Mouse (Mus musculus): ENCODE results near the gene Ntn5. TPM values are rescaled to one million over a fixed set of nuclear protein-coding genes. Genes with fewer than 3 reads are reported as not detected.

Ntn5 gene
- total RNA-seq (2021) (under 1 TPM; 0.18 to 0.26 TPM), polyA plus RNA-seq (2012; rRNA removed) (0.47 TPM in 1 of 2 replicates, not detected in the other)
- long read RNA-seq = 0 reads

GRCm38 (mm10) chr7:45683396-45684050, at the start of gene Ntn5:
TSS of gene Ntn5 (plus strand) at chr7:45684022.
- Histone ChIP-seq H3K36me3 (ENCODE audit: control insufficient read depth, insufficient read depth, low read length) (no peaks in the 10 kb centered on the region), H3K4me1 (ENCODE audit: control insufficient read depth, insufficient read depth, low read length) (peaks cover 19% of the 10 kb centered on the region), H3K27ac (no peak within 1 kb of the TSS), H3K4me3 (no peak within 1 kb of the TSS), H3K9ac (ENCODE audit: low read depth, low read length) (no peak within 1 kb of the TSS), H3K27me3 (ENCODE audit: control insufficient read depth, insufficient read depth, low read length) (no peaks in the 10 kb centered on the region), H3K79me2 (replicated peaks; ENCODE audit: control insufficient read depth, insufficient read depth, low read length) (no peaks in the 10 kb centered on the region)
- 86% methylated on average over 7 of the region's 7 CpGs for WGBS
- no peak for TF ChIP-seq POLR2A (IDR thresholded peaks at IDR 0.05; ENCODE audit: insufficient read depth, low read depth, low read length)
- no peak for TF ChIP-seq EP300 (IDR thresholded peaks at IDR 0.05; ENCODE audit: insufficient read depth, low read depth, low read length)
- no peak for TF ChIP-seq CTCF (IDR thresholded peaks at IDR 0.05)
- intact Hi-C loops (cut with DNase I) = loop anchor here (2.0 to 10.0 kb wide), 3 partner anchors 41 to 129 kb away; partner anchors contain the start of gene Hsd17b14
- DNase-seq = no peak

- Histone ChIP-seq H3K27ac (peak overlapping the region; percentile 55), H3K27me3 (ENCODE audit: control insufficient read depth, insufficient read depth, low read length) (no peaks in the 10 kb centered on the region), H3K9ac (ENCODE audit: low read depth, low read length) (no peak overlapping the region), H3K4me1 (ENCODE audit: control insufficient read depth, insufficient read depth, low read length) (peaks cover 15% of the 10 kb centered on the region), H3K36me3 (ENCODE audit: control insufficient read depth, insufficient read depth, low read length) (peaks cover 22% of the 10 kb centered on the region), H3K4me3 (no peak overlapping the region), H3K79me2 (replicated peaks; ENCODE audit: control insufficient read depth, insufficient read depth, low read length) (no peaks in the 10 kb centered on the region)
- TF ChIP-seq EP300 (IDR thresholded peaks at IDR 0.05; ENCODE audit: insufficient read depth, low read depth, low read length) = no peak
- TF ChIP-seq POLR2A (IDR thresholded peaks at IDR 0.05; ENCODE audit: insufficient read depth, low read depth, low read length) = peak; percentile 58; the same call in 1 of the 2 replicates
- DNase-seq = peak; percentile 33 to 45
- 50% methylated on average over 11 of the region's 11 CpGs for WGBS
- intact Hi-C loops (cut with DNase I) = no loop called here
Measured at GRCm38 (mm10) chr7:45634946-45635681, 48.7 kb upstream of the Ntn5 start.

- Histone ChIP-seq H3K27ac (peak overlapping the region; percentile 55), H3K27me3 (ENCODE audit: control insufficient read depth, insufficient read depth, low read length) (no peaks in the 10 kb centered on the region), H3K4me1 (ENCODE audit: control insufficient read depth, insufficient read depth, low read length) (peaks cover 20% of the 10 kb centered on the region), H3K36me3 (ENCODE audit: control insufficient read depth, insufficient read depth, low read length) (peaks cover 19% of the 10 kb centered on the region), H3K79me2 (replicated peaks; ENCODE audit: control insufficient read depth, insufficient read depth, low read length) (no peaks in the 10 kb centered on the region), H3K9ac (ENCODE audit: low read depth, low read length) (no peak overlapping the region), H3K4me3 (no peak overlapping the region; the same call in 1 of the 2 replicates)
- TF ChIP-seq EP300 (IDR thresholded peaks at IDR 0.05; ENCODE audit: insufficient read depth, low read depth, low read length) = 0 out of 2 replicates have a peak, but pooled peaks have one; percentile 11
- TF ChIP-seq CTCF (IDR thresholded peaks at IDR 0.05) = no peak
- TF ChIP-seq POLR2A (IDR thresholded peaks at IDR 0.05; ENCODE audit: insufficient read depth, low read depth, low read length) = no peak
- 38% methylated on average over 15 of the region's 15 CpGs for WGBS
- intact Hi-C loops (cut with DNase I) = no loop called here
- peak; percentile 54 to 60 for DNase-seq
Measured at GRCm38 (mm10) chr7:45635711-45636688, 47.8 kb upstream of the Ntn5 start.

- Histone ChIP-seq H3K4me1 (ENCODE audit: control insufficient read depth, insufficient read depth, low read length) (peaks cover 27% of the 10 kb centered on the region), H3K27ac (no peak overlapping the region), H3K4me3 (no peak overlapping the region), H3K36me3 (ENCODE audit: control insufficient read depth, insufficient read depth, low read length) (peaks cover 16% of the 10 kb centered on the region), H3K9ac (ENCODE audit: low read depth, low read length) (no peak overlapping the region), H3K79me2 (replicated peaks; ENCODE audit: control insufficient read depth, insufficient read depth, low read length) (no peaks in the 10 kb centered on the region), H3K27me3 (ENCODE audit: control insufficient read depth, insufficient read depth, low read length) (no peaks in the 10 kb centered on the region)
- WGBS = 85% methylated on average over 6 of the region's 6 CpGs
- no peak for DNase-seq
- intact Hi-C loops (cut with DNase I) = no loop called here
- TF ChIP-seq EP300 (IDR thresholded peaks at IDR 0.05; ENCODE audit: insufficient read depth, low read depth, low read length) (no peak), CTCF (IDR thresholded peaks at IDR 0.05) (no peak), POLR2A (IDR thresholded peaks at IDR 0.05; ENCODE audit: insufficient read depth, low read depth, low read length) (no peak)
Measured at GRCm38 (mm10) chr7:45637710-45638109, 46.1 kb upstream of the Ntn5 start.

GRCm38 (mm10) chr7:45638623-45639401, 45.0 kb upstream of the Ntn5 start:
- peaks cover 28% of the 10 kb centered on the region for H3K4me1 ChIP-seq (ENCODE audit: control insufficient read depth, insufficient read depth, low read length)
- H3K27me3 ChIP-seq (ENCODE audit: control insufficient read depth, insufficient read depth, low read length) = no peaks in the 10 kb centered on the region
- no peak overlapping the region for H3K4me3 ChIP-seq
- intact Hi-C loops (cut with DNase I) = no loop called here
- peak; percentile 66 for TF ChIP-seq POLR2A (IDR thresholded peaks at IDR 0.05; ENCODE audit: insufficient read depth, low read depth, low read length)
- no peak for TF ChIP-seq EP300 (IDR thresholded peaks at IDR 0.05; ENCODE audit: insufficient read depth, low read depth, low read length)
- DNase-seq = peak; percentile 84 to 90
- H3K27ac ChIP-seq = no peak overlapping the region; the same call in 1 of the 2 replicates
- H3K36me3 ChIP-seq (ENCODE audit: control insufficient read depth, insufficient read depth, low read length) = peaks cover 9% of the 10 kb centered on the region
- 46% methylated on average over 29 of the region's 29 CpGs for WGBS
- no peak overlapping the region for H3K9ac ChIP-seq (ENCODE audit: low read depth, low read length)
- H3K79me2 ChIP-seq (replicated peaks; ENCODE audit: control insufficient read depth, insufficient read depth, low read length) = no peaks in the 10 kb centered on the region
